In genomic region chr6:143167409-143167919, GRCm38 (mm10) we compare ENCODE assay signal across 8 mouse cellular contexts. TPM values are rescaled to one million over a fixed set of nuclear protein-coding genes. Genes with fewer than 3 reads are reported as not detected.
DNase-seq lines count a peak whose midpoint lies in the region; ATAC-seq and TF ChIP-seq lines count a peak whose summit lies in the region.

No protein-coding gene starts in this region.

- no peak for TF ChIP-seq CTCF in Patski (IDR thresholded peaks at IDR 0.05)

- peak overlapping the region; percentile 91 for H3K4me3 ChIP-seq in kidney, embryonic 16.5 days (ENCODE audit: low read length)
- peak overlapping the region; percentile 75 for H3K4me3 ChIP-seq in macrophage (ENCODE audit: inconsistent target)
- H3K4me3 ChIP-seq in stomach, embryonic 16.5 days (replicated peaks; ENCODE audit: low read length) = peak overlapping the region; percentile 91

- WGBS in kidney, embryonic 16.5 days = under 1% methylated on average over 58 of the region's 60 CpGs
- WGBS in macrophage (ENCODE audit: missing documents) = under 1% methylated on average over 60 of the region's 60 CpGs
- WGBS in stomach, embryonic 16.5 days = under 1% methylated on average over 60 of the region's 60 CpGs

- H3K4me1 ChIP-seq in kidney, embryonic 16.5 days (ENCODE audit: insufficient read depth, low read length) = peaks cover 34% of the 10 kb centered on the region
- peaks cover 15% of the 10 kb centered on the region; the same call in 1 of the 2 replicates for H3K4me1 ChIP-seq in stomach, embryonic 16.5 days (ENCODE audit: control insufficient read depth, insufficient read depth, low read length)

- CTCF ChIA-PET in Patski (lab: Charles Lee) = interaction anchor here (1.4 kb wide), 1 partner anchor 15 kb away, joined by 5 read pairs; no protein-coding TSS in a partner anchor

- in situ Hi-C loops in Patski (cut with MboI; ENCODE audit: low pct_unique_long_range_greater_than_20kb) = loop anchor here (5.0 to 25.0 kb wide), 3 partner anchors 65 to 805 kb away; partner anchors contain the start of genes C2cd5 and Ldhb

- H3K79me2 ChIP-seq in macrophage (ENCODE audit: inconsistent target) = peaks cover 50% of the 10 kb centered on the region

- H3K9ac ChIP-seq in kidney, embryonic 16.5 days (replicated peaks; ENCODE audit: low read length) = peak overlapping the region; percentile 96
- peak overlapping the region; percentile 95 for H3K9ac ChIP-seq in stomach, embryonic 16.5 days (ENCODE audit: low read length)

- POLR2A ChIA-PET in Patski (lab: Charles Lee) = interaction anchor here (0.5 to 2.4 kb wide), 4 partner anchors 10 to 68 kb away, joined by 3 to 7 read pairs (median 4); partner anchors contain the start of gene C2cd5

- ATAC-seq in Patski = peak; percentile 42
- ATAC-seq in erythroid progenitor cell, adult 5-6 weeks (replicated peaks; ENCODE audit: low FRiP score, poor library complexity, severe bottlenecking) = peak; percentile 39
- peak; percentile 66 for ATAC-seq in kidney, embryonic 16.5 days (ENCODE audit: low FRiP score, low TSS enrichment)
- ATAC-seq in stomach, embryonic 16.5 days (ENCODE audit: insufficient read depth, low FRiP score) = peak; percentile 35

- peak overlapping the region; percentile 84 for H3K4me2 ChIP-seq in kidney, embryonic 16.5 days (replicated peaks; ENCODE audit: low read depth, low read length)
- peak overlapping the region; percentile 80 for H3K4me2 ChIP-seq in stomach, embryonic 16.5 days (ENCODE audit: low read depth, low read length)

- H3K9me3 ChIP-seq in kidney, embryonic 16.5 days (ENCODE audit: low read length) = no peaks in the 10 kb centered on the region
- no peaks in the 10 kb centered on the region for H3K9me3 ChIP-seq in stomach, embryonic 16.5 days (replicated peaks; ENCODE audit: control insufficient read depth, low read length)

- no peaks in the 10 kb centered on the region for H3K27me3 ChIP-seq in Patski
- no peaks in the 10 kb centered on the region for H3K27me3 ChIP-seq in kidney, embryonic 16.5 days (ENCODE audit: insufficient read depth, low read length)
- H3K27me3 ChIP-seq in stomach, embryonic 16.5 days (ENCODE audit: control insufficient read depth, insufficient read depth, low read length) = no peaks in the 10 kb centered on the region

- DNase-seq in layer of hippocampus, postnatal 14 days (ENCODE audit: low spot score in 2 of 2) = peak; percentile 40 to 46
- DNase-seq in layer of hippocampus, postnatal 10 days (ENCODE audit: low spot score in 2 of 2) = no peak
- DNase-seq in Patski (ENCODE audit: low read depth, low spot score) = no peak
- no peak for DNase-seq in cerebellum, postnatal 36 days

- H3K27ac ChIP-seq in kidney, embryonic 16.5 days (ENCODE audit: low read length) = peak overlapping the region; percentile 94
- peak overlapping the region; percentile 59 for H3K27ac ChIP-seq in macrophage
- peak overlapping the region; percentile 95 for H3K27ac ChIP-seq in stomach, embryonic 16.5 days (ENCODE audit: low read length)

- no peaks in the 10 kb centered on the region for H3K36me3 ChIP-seq in kidney, embryonic 16.5 days (ENCODE audit: insufficient read depth, low read length)
- peaks cover 9% of the 10 kb centered on the region; the same call in 1 of the 2 replicates for H3K36me3 ChIP-seq in macrophage (ENCODE audit: inconsistent target)
- H3K36me3 ChIP-seq in stomach, embryonic 16.5 days (ENCODE audit: control insufficient read depth, insufficient read depth, low read length) = no peaks in the 10 kb centered on the region

RNA-seq across cellular contexts. Expression of gene Etnk1, which starts 0.4 kb away (rescaled TPM):
- total RNA-seq in layer of hippocampus, postnatal 14 days (2021) = 100 to 1,000 TPM; 149 to 156 TPM
- 100 to 1,000 TPM; 142 to 157 TPM for total RNA-seq in layer of hippocampus, postnatal 10 days (2021)
- polyA plus RNA-seq in Patski (2021) (42.2 TPM), macrophage (2018) (35.2 to 62.9 TPM (median 43.9 TPM) in 3 replicates)
- 37.1 and 59.1 TPM in 2 replicates for total RNA-seq in erythroid progenitor cell, adult 5-6 weeks (2015; ENCODE audit: low replicate concordance)
- total RNA-seq in erythroid progenitor cell, adult 5-6 weeks (2017; ENCODE audit: low replicate concordance) = 44.7 and 50.4 TPM in 2 replicates
- polyA plus RNA-seq in kidney, embryonic 16.5 days (2015; fragmentation: Nextera tagmentation; extraction: Ambion mirVana) = 32.2 and 34.0 TPM in 2 replicates
- 100 to 1,000 TPM in 21 of 26 experiments, 10 to 100 TPM in 5; 75.5 to 547 (median 353) TPM for total RNA-seq in macrophage (2018; cell fraction: chromatin; rRNA removed)
- 100 to 1,000 TPM in 12 of 26 experiments, 10 to 100 TPM in 14; 59.2 to 158 (median 88.9) TPM for total RNA-seq in macrophage (2018; cell fraction: cytosol; rRNA removed)
- total RNA-seq in macrophage (2018; cell fraction: nucleus; rRNA removed) = 100 to 1,000 TPM; 101 to 555 (median 278) TPM
- 16.1 and 16.3 TPM in 2 replicates for polyA plus RNA-seq in stomach, embryonic 16.5 days (2015; fragmentation: Nextera tagmentation; extraction: Ambion mirVana)

Comparison
In these comparisons a context has a peak if more than half of its experiments do, and no peak if none do; other contexts are left out.
1. DNase-seq: peak in layer of hippocampus, postnatal 14 days (2 of 2); none in layer of hippocampus, postnatal 10 days (0 of 2), Patski (single experiment) and cerebellum, postnatal 36 days (0 of 2).
2. Peak in every context shown above with its lines, with median percentiles within 50 percentile points of each other: ATAC-seq, H3K27ac ChIP-seq and H3K4me3 ChIP-seq.